Mouse (Mus musculus) retina, adult 2 months (tissue): ENCODE results near the gene Olfr103.

Experiments
- DNase-seq: peaks from one replicate; pipeline ENCODE4 v3.0.0-alpha.2; 2012; ENCODE audit warnings: low read depth, low spot score

Gene Olfr103

GRCm38 (mm10) chr17:37339598-37339997 is at the start of gene Olfr103:
TSS of gene Olfr103 (minus strand) at chr17:37339698.
- no peak for DNase-seq

- no peak for DNase-seq
Measured at GRCm38 (mm10) chr17:37378733-37379132, 39.2 kb upstream of the Olfr103 start, which contains the start of gene Olfr105-ps. TSS of gene Olfr105-ps (plus strand) at chr17:37379033.

- no peak for DNase-seq
Measured at GRCm38 (mm10) chr17:37359282-37359681, 19.8 kb upstream of the Olfr103 start, which contains the start of gene Olfr104-ps. TSS of gene Olfr104-ps (plus strand) at chr17:37359582.

- no peak for DNase-seq
Measured at GRCm38 (mm10) chr17:37316954-37317353, 22.5 kb downstream of the Olfr103 start, which contains the start of gene Olfr102. TSS of gene Olfr102 (minus strand) at chr17:37317054.

GRCm38 (mm10) chr17:37310146-37310699 is 29.3 kb downstream of the Olfr103 start:
- no peak for DNase-seq

- DNase-seq, result no peak
Measured at GRCm38 (mm10) chr17:37308483-37308882, 31.0 kb downstream of the Olfr103 start.

- no peak for DNase-seq
Measured at GRCm38 (mm10) chr17:37304213-37304612, 35.3 kb downstream of the Olfr103 start, which contains the start of gene Olfr101. TSS of gene Olfr101 (minus strand) at chr17:37304313.
